Mouse (Mus musculus): ENCODE results near the gene Hist2h2bb.

DNA sequence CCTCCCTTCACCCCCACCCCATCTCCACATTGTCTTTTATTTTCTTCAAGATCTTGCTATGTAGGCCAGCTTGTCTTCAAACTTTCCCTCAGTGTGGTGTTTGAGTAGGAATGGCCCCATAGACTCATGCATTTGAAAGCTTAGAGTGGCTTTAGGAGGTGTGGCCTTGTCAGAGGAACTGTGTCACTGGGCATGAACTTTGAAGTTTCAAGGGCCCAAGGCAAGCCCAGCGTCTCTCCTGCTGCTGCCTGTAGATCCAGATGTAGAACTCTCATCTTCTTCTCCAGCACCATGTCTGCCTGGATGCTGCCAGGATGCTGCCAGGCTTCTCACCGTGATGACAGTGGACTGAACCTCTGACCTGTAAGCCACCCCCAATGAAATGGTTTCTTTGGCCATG lies 40.7 kb upstream of the Hist2h2bb start:
- TF ChIP-seq CTCF (IDR thresholded peaks at IDR 0.05; ENCODE audit: borderline replicate concordance, insufficient read depth, low read depth, low read length) = no peak
- TF ChIP-seq POLR2A (IDR thresholded peaks at IDR 0.05; ENCODE audit: borderline replicate concordance, insufficient read depth, low read length) = no peak
